Mouse (Mus musculus): ENCODE results near the gene Cyp4f18.
"Not testable (repeated sequence)": the region's sequence is repeated elsewhere in the genome, so short reads cannot be mapped to it uniquely, and the experiment has no call there.

The Cyp4f18 gene

GRCm38 (mm10) chr8:71974211-71974610 lies 35.2 kb downstream of the Cyp4f18 start:
- no peak for DNase-seq (ENCODE audit: low read depth)

DNA sequence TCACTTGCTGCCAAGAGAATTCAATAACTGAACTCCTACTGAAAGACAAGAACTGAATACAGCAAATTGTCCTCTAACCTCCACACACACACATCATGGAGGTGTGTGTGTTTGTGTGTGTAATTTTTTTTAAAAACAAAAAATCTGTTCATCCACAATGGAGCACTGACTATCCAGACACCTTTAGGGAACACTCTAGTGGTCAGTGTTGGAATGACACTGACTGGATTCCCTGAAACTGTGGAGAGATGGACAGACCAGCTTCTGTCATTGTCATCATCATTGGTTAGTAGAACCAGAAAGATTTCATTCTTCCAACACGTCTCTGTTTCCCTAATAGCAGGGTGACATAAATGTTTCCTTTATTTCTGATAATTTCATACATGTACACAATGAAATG lies 37.5 kb downstream of the Cyp4f18 start:
- no peak for DNase-seq (ENCODE audit: low read depth)

DNA sequence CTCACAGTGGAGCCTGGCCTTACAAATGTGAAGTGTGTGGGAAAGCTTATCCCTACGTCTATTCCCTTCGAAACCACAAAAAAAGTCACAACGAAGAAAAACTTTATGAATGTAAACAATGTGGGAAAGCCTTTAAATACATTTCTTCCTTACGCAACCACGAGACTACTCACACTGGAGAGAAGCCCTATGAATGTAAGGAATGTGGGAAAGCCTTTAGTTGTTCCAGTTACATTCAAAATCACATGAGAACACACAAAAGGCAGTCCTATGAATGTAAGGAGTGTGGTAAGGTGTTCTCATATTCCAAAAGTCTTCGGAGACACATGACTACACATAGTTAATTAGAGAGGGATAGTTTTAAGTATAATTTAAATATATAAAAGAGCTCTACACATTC lies 40.8 kb downstream of the Cyp4f18 start:
- DNase-seq (ENCODE audit: low read depth): no peak

DNA sequence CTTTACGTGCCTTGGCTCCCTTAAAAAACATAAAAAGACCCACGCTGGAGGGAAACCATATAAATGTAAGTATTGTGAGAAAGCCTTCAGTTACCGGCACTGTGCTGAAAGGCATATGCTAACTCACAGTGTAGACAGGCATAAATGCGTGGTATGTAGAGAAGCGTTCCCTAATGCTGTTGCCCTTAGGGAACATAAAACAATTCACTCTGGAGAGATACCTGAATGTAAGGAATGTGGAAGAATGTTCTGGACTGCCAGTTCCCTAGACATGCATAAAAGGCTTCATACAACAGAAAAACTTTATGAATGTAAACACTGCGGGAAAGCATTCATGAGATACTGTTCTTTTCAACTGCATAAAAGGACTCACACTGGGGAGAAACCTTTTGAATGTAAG lies 41.3 kb downstream of the Cyp4f18 start:
- no peak for DNase-seq (ENCODE audit: low read depth)

- DNase-seq (ENCODE audit: low read depth): no peak
Observed at GRCm38 (mm10) chr8:71967261-71967660, 42.2 kb downstream of the Cyp4f18 start.

- no peak for DNase-seq (ENCODE audit: low read depth)
Observed at GRCm38 (mm10) chr8:71966411-71966810, 43.0 kb downstream of the Cyp4f18 start.

DNA sequence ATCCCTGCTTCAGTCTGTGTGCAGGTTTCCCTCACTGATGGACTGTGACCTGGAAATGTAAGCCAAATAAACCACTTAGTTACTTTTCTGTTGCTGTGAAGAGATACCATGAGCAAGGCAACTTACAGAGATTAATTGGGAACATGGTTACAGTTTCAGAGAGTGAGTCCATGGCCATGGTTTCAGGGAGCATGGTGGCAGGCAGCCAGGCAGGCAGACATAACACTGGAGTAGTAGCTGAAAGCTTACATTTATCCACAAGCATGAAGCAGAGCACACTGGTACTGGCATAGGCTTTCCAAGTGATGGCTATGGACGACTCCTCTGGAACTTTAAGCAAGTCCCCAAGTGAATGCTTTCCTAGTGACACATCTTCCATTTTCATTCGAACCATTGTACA lies 44.3 kb downstream of the Cyp4f18 start:
- DNase-seq (ENCODE audit: low read depth): no peak

GRCm38 (mm10) chr8:71964051-71964450 lies 45.4 kb downstream of the Cyp4f18 start:
- no peak for DNase-seq (ENCODE audit: low read depth)

DNA sequence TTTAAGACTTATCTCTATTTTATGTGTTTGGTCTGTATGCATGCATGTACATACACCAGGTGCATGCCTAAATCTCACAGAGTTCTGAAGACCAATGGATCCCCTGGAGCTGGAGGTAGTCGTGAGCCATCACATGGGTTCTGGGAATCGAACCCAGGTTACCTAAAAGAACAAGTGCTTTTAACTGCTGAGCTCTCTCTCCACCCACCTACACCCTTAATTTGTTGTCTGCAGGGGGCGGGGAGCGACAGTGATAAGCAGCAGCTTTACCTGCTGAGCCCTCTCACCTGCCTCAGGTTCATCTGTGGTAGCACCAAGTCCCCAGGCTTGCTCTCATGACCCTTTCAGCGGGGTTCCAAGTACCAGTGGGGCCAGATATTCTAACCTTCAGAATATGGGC lies 47.6 kb downstream of the Cyp4f18 start:
- DNase-seq (ENCODE audit: low read depth): no peak

- no peak for DNase-seq (ENCODE audit: low read depth)
Observed at GRCm38 (mm10) chr8:71960483-71960882, 48.9 kb downstream of the Cyp4f18 start.

- DNase-seq (ENCODE audit: low read depth): no peak
Observed at GRCm38 (mm10) chr8:71954666-71955065, 54.8 kb downstream of the Cyp4f18 start.

DNA sequence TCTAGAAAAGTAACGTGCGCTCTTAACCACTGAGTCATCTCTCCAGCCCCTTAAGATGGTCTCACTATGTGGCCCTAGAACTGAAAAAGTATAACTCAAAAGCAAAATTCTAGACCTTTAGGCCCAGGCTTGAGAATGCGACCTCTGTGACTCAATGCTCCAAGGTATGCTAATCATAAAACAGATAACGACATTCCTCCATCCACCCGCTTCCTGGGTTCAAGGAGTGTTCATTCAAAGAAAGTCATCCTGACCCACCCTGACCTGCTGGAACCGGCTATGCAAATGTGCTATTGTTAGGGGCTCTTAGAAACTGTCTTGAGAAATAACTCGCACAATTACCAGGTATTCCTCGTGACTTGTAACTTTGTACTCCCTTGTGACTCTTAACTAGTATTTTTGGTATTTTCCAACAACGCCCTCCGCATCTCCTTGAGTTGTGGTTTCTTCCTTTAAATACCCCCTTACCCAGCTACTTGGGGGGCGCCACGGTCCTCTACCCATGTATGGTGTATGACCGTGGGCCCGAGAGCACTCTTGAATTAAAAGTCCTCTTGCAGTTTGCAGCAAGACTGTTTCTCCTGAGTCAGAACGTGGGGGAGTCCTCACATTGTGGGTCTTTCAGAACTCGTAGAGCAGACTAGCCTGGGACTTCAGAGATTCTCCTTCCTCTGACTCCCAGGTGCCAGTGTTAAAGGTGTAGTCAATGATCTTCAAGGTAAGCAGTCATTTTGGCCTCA lies 56.3 kb downstream of the Cyp4f18 start:
- not testable (repeated sequence) for DNase-seq (ENCODE audit: low read depth)

- DNase-seq (ENCODE audit: low read depth): no peak
Observed at GRCm38 (mm10) chr8:71952489-71952888, 56.9 kb downstream of the Cyp4f18 start.

- DNase-seq (ENCODE audit: low read depth): no peak
Observed at GRCm38 (mm10) chr8:71951436-71952161, 57.8 kb downstream of the Cyp4f18 start.

GRCm38 (mm10) chr8:71950482-71951221 lies 58.8 kb downstream of the Cyp4f18 start, which contains the start of gene Zfp961:
Gene Zfp961, plus strand, starts transcription at chr8:71951038.
- DNase-seq (ENCODE audit: low read depth): peak; percentile 88

- DNase-seq (ENCODE audit: low read depth): no peak
Observed at GRCm38 (mm10) chr8:71948624-71949023, 60.8 kb downstream of the Cyp4f18 start.

DNA sequence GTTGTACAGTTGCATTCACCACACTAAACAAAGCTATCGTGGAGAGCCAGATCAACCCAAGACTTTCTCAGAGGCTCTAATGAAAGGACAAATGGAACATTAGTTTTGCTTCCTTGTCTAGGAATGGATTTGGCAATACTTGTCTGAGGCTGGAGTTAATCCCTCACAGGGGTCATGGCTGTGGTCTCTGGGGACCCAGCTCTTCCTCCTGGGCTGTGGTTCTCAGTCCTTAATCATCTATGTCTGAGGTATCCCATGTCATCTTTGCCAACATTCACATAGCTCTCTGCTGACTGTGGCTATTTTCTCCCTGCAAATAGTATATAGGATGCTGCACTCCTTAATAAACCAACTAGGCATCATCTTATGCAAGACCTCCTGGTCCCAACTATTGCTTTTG lies 67.7 kb downstream of the Cyp4f18 start:
- no peak for DNase-seq (ENCODE audit: low read depth)

- DNase-seq (ENCODE audit: low read depth): no peak
Observed at GRCm38 (mm10) chr8:71940293-71941208, 68.9 kb downstream of the Cyp4f18 start.

Measured in fibroblast of lung, adult 2 months (primary cell).